Mouse (Mus musculus) spleen, adult 2 months (tissue): ENCODE measurements around the gene Exoc1.

ENCODE experiments used
- CTCF ChIP-seq: fragments of 200-500 bp; IDR thresholded peaks from 2 replicates; pipeline ENCODE4 v1.5.1; 2011; ENCODE audit warnings: mild to moderate bottlenecking, inconsistent platforms; ENCODE audit not compliant: insufficient read depth, insufficient read length, insufficient replicate concordance; ENCODE audit errors: extremely low read depth
- POLR2A ChIP-seq: fragments of 200-500 bp; IDR thresholded peaks from 2 replicates; pipeline ENCODE4 v1.6.1; 2011; ENCODE audit warnings: low read depth, low read length, inconsistent platforms

DNA sequence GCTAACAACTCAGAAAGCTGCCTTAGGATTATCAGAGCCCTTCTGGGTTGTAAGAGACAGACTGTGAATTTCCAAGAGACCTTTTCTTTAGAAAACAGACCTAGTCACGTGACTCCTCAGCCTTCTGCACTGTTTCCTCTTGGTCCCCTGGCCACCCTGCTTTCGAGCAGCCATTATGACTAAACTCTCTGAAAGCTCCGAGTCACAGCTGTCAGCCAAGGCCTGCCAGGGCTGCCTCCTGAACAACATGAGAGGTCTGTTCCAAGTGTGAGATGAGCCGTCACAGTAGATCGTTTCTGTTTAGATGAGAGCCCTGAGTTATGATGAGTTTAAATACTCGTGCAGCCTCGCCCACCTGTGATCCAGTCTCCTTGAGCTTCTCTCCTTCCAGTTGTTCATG lies 89.6 kb downstream of the Exoc1 start:
- TF ChIP-seq POLR2A, result no peak
- TF ChIP-seq CTCF, result no peak
